Mouse (Mus musculus) bone marrow, adult 2 months (tissue): Measurements from ENCODE around the gene Rbm12. TPM values are rescaled to one million over a fixed set of nuclear protein-coding genes. Genes with fewer than 3 reads are reported as not detected.

Source experiments
- H3K27ac ChIP-seq: fragments of 200-500 bp; 2 replicates; pipeline ENCODE4 v1.5.1; 2012; ENCODE audit warnings: low read depth, mild to moderate bottlenecking, control low read depth, inconsistent platforms, low read length; ENCODE audit not compliant: control insufficient read depth, poor library complexity, insufficient read depth
- H3K4me1 ChIP-seq: fragments of 200-500 bp; 2 replicates; pipeline ENCODE4 v1.6.1; 2011; ENCODE audit warnings: low read length; ENCODE audit not compliant: control insufficient read depth, insufficient read depth
- H3K4me3 ChIP-seq: fragments of 200-500 bp; replicated peaks from 2 replicates; pipeline ENCODE3; 2011; ENCODE audit warnings: mild to moderate bottlenecking, low read depth, low read length, control low read depth; ENCODE audit not compliant: control insufficient read depth
- CTCF ChIP-seq: fragments of 200-500 bp; IDR thresholded peaks from 2 replicates; pipeline ENCODE4 v1.5.1; 2011; ENCODE audit warnings: low read length, control low read depth; ENCODE audit not compliant: control insufficient read depth, insufficient read depth
- POLR2A ChIP-seq: fragments of 200-500 bp; IDR thresholded peaks from 2 replicates; pipeline ENCODE4 v1.6.1; 2011; ENCODE audit warnings: low read depth, mild to moderate bottlenecking, control low read depth, low read length, borderline replicate concordance; ENCODE audit not compliant: control insufficient read depth
- WGBS: fragments of 180-500 bp; shearing (Covaris S2); methylation state at CpG from one replicate; pipeline ENCODE4 v1.1.7; 2018; 5-methylcytosine and 5-hydroxymethylcytosine counted together
- polyA plus RNA-seq: library from polyadenylated mRNA; stranded (reverse); fragments of >200 nt; gene quantifications from 2 replicates; pipeline ENCODE4 v1.2.4, GENCODE M21; 2011; ENCODE audit warnings: low replicate concordance; ENCODE audit not compliant: missing spikeins, insufficient read depth, insufficient read length

Gene Rbm12
- 5.8 and 6.2 TPM in 2 replicates for polyA plus RNA-seq

DNA sequence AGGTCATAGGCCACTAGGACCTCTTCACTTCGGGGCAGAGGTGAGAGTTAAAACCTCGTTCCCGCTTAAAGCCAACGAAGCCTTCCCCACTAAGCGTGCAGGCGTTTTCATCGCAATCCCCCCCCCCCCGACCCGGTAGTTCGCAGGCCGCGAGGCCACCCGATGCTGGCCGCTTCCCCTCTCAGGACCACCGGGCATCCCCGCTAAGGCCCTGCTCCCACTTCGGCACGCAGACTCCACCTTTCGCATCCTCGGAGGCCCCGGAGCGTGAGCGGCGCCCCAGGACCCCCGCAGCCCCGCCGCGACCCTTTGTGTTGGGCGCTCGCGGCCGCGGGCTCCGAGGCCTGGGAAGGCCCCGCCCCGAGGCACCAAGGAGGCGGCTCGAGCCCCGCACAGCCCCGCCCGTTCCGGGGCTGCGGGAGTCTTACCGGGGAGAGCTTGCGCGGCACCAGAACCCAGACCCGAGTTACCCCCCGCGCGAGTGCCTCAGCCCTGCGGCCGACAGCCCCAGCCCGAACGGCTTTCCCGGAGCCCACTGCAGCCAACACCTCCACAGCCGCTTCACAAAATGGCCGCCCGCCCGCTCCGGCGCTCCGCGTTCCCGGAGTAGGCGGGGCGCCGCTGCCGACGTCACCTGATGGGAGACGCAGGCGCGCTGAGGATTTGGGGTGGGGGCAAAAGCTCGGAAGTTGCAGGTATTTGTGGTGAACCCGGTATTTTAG lies at the start of gene Rbm12, which contains the start of gene Cpne1:
Rbm12 (minus strand) TSS at position 621 of the 722 bp plus-strand sequence.
Cpne1 (minus strand) TSS at position 608 of the 722 bp plus-strand sequence.
- Histone ChIP-seq H3K27ac (peak within 1 kb of the TSS; percentile 95), H3K4me1 (no peaks in the 10 kb centered on the region; the same call in 1 of the 2 replicates), H3K4me3 (peak within 1 kb of the TSS; percentile 92)
- under 1% methylated on average over 73 of the region's 74 CpGs for WGBS
- TF ChIP-seq CTCF = no peak
- peak; percentile 76; the same call in 1 of the 2 replicates for TF ChIP-seq POLR2A

DNA sequence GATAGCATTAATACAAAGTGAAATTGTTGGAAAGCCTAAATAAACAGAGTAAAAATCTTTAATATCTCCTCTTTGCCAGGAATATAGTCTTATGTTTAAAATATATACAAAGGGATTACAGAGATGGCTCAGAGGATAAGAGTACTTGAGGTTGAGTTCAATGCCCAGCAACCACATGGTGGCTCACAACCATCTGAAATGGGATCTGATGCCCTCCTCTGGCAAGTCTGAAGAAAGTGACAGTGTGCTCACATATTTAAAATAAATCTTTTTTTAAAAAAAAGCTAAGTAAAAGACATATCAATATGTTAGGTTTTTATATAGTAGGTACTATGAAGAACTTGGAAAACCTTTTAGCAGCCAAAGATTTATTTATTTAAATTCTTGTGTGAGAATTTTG lies 39.8 kb upstream of the Rbm12 start:
- Histone ChIP-seq H3K27ac (no peak overlapping the region), H3K4me3 (no peak overlapping the region), H3K4me1 (no peaks in the 10 kb centered on the region)
- no peak for TF ChIP-seq CTCF
- TF ChIP-seq POLR2A = no peak

DNA sequence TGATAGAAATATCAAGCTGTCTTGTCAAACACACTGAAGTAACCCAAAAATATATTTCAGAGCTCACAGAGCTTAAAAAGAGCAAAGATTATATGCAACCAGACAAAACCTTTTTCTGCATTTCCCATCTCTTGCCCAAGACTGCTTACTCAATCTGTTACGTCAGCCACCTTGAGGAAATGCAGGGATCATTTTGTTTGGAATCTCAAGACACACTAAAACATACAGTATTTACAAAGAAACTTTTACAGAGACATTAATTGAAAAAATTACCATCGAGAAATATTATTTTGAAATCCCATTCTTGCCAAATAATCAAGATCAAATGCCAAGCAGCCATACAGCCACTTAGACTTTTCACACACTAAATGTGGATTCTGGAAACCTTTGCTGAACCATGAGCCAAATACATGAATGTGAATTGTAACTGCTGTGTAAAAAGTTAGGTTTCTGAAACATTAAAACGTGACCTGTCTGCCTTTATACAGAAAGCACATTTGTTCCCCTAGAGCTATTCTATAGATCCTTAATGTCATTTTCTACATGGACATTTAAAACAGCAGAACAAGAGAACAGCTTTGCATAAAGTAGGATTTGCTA lies 35.6 kb upstream of the Rbm12 start:
- Histone ChIP-seq H3K4me3 (no peak overlapping the region), H3K4me1 (peaks cover 2% of the 10 kb centered on the region), H3K27ac (no peak overlapping the region)
- TF ChIP-seq CTCF (no peak), POLR2A (no peak)
- 56% methylated on average over 3 of the region's 3 CpGs for whole genome bisulfite sequencing

DNA sequence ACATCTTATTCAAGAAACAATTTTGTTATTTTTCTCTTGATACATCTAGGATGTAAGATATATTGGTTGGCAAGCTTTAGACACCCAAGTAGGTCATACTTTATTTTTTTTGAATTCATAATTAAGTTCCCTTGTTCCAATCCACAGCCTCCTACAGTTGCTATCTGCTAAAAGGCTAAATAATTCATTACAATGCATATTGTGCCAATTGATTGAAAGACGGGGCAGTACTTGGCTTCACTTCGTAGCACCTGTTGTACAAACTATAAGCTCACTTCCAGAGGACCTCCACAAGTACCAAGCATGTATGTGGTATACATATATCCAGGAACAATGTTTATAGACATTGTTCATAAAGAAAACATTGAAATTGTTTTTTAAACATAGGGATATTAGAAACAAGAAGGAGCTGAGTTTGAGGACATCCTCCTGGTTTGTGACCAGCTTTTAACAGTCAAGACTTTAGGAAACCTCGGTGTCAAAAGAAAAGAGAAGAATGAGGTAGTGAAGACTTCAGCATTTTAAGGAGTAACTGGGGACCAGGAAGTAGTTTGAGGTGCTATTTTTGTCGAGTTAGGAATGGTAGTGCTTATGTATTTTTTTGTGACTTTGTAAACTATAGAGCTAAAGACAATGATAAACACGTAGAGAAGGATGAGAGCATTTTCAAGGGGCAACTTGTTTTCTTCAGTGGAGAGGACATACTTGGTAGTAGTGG lies 34.7 kb upstream of the Rbm12 start:
- peaks cover 2% of the 10 kb centered on the region for H3K4me1 ChIP-seq
- H3K27ac ChIP-seq = no peak overlapping the region
- WGBS = 54% methylated on average over 5 of the region's 5 CpGs
- TF ChIP-seq CTCF (no peak), POLR2A (no peak)
- no peak overlapping the region for H3K4me3 ChIP-seq

DNA sequence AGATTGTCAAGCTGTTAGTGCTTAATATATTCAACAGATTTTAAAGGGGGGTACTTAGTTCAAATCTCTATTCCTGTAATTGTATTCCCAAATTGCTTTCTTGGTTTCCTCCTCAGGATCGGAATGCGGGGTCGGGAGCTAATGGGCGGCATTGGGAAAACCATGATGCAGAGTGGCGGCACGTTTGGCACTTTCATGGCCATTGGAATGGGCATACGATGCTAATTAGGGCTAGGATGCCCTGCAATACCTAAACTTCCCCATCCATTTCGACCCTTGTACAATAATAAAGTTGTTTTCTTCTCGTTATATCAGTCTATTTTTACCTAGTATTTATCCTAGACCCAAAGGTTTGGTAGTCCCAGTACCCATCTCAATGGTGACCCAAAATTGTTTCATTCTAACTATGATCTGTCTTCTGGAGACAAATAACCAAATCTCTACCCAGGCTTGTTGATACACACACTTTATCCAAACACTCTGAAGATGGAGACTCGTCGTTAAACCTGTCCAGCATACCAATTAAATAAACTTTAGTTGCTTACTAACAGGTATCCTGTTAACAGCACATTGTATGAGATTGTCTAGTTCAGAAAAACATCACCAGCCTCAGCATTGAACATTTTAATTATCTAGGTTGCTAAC lies 33.8 kb upstream of the Rbm12 start:
- H3K27ac ChIP-seq = no peak overlapping the region
- TF ChIP-seq CTCF (no peak), POLR2A (no peak)
- no peak overlapping the region for H3K4me3 ChIP-seq
- peaks cover 2% of the 10 kb centered on the region for H3K4me1 ChIP-seq
- 75% methylated on average over 11 of the region's 11 CpGs for WGBS

DNA sequence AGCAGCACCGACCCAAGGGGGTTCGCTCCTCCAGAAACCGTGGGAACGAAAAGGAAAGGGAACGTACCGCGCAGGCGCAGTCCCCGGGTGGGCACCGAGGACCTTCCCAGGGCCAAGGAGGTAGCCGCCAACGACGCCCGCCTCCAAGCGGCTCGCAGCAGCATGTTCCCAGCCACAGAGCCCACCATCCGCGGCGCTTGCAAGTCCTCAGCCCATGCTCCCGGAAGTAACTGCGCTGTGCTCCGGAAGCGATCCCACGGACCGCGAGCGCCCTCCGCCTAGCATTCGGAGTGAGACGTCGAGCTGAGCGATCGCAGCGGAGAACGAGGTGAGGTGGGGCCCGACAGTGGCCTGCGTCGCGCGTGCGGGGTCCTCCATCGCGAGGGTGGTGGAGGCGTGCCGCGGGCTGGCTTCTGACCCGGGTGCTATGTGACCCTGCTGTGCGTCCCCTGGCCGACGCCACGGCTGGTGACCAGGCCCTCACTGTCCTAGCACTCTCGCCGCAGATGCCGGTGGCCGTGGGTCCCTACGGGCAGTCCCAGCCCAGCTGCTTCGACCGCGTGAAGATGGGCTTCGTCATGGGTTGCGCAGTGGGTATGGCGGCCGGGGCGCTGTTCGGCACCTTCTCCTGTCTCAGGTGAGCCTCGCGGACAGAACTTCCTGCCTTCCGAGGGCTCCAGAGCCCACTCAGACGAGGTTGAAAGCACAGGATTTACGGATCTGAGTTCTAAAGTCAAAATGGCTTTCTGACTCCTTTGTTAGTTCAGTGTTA lies 32.4 kb upstream of the Rbm12 start, which contains the start of the genes Romo1 and Nfs1:
Romo1 (plus strand) TSS at position 87 of the 772 bp plus-strand sequence.
Nfs1 (minus strand) TSS at position 234 of the 772 bp plus-strand sequence.
- H3K27ac ChIP-seq = peak within 1 kb of the TSS; percentile 86
- TF ChIP-seq POLR2A (peak; percentile 87; the same call in 1 of the 2 replicates), CTCF (peak; percentile 33; the same call in 1 of the 2 replicates)
- peaks cover 2% of the 10 kb centered on the region for H3K4me1 ChIP-seq
- 0% methylated on average over 70 of the region's 70 CpGs for WGBS
- H3K4me3 ChIP-seq = peak within 1 kb of the TSS; percentile 89

DNA sequence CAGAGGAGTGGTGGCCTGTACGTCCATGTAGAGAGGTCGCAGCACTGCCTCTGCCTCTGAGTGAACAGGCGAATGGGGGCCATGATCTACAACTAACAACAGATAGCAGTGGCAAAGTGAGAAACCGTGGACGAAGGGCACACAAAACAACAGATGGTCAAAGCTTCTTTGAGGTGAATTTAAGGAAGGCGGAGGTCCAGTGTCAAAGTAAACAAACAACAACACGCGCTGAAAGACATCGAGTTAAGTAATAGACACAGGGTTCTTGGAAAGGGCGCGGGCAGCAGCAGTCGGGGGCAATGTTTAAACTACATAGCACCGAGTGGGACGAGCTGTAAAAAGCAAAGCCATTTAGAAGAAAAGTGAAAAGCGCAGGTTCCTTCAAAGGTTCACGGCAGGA lies 31.6 kb upstream of the Rbm12 start:
- peak overlapping the region; percentile 89 for H3K4me3 ChIP-seq
- no peak overlapping the region; the same call in 1 of the 2 replicates for H3K27ac ChIP-seq
- peaks cover 2% of the 10 kb centered on the region for H3K4me1 ChIP-seq
- TF ChIP-seq POLR2A (no peak), CTCF (no peak)
- WGBS = 4% methylated on average over 16 of the region's 16 CpGs
